Mouse (Mus musculus): ENCODE measurements at regions not wholly inside any gene's neighbourhood (a gene's known extent, or its start where the extent isn't known, plus 50 kb on each side); places are given as distances from the start of the nearest gene placed in this dataset.

GRCm38 (mm10) chr16:44656181-44656580, 67.9 kb upstream of the Nepro start:
- TF ChIP-seq CTCF (IDR thresholded peaks at IDR 0.05): no peak
- ChIA-PET CTCF (interaction anchor here (1.0 to 1.5 kb wide), 2 partner anchors 12 kb away, joined by 4 read pairs; no protein-coding TSS in a partner anchor), POLR2A (interaction anchor here (0.5 kb wide), 1 partner anchor 40 kb away, joined by 4 read pairs; no protein-coding TSS in a partner anchor)
- in situ Hi-C loops (cut with MboI; ENCODE audit: low pct_unique_long_range_greater_than_20kb): no loop called here
- no peaks in the 10 kb centered on the region for H3K27me3 ChIP-seq
- no peak for ATAC-seq
- DNase-seq (ENCODE audit: low read depth, low spot score): no peak

GRCm38 (mm10) chr16:44655306-44655705, 68.8 kb upstream of the Nepro start:
- DNase-seq (ENCODE audit: low read depth, low spot score) (peak; percentile 13), ATAC-seq (no peak)
- in situ Hi-C loops (cut with MboI; ENCODE audit: low pct_unique_long_range_greater_than_20kb): no loop called here
- TF ChIP-seq CTCF (IDR thresholded peaks at IDR 0.05): no peak
- POLR2A ChIA-PET: no interaction called here
- CTCF ChIA-PET: interaction anchor here (1.0 kb wide), 1 partner anchor 11 kb away, joined by 4 read pairs; no protein-coding TSS in a partner anchor
- H3K27me3 ChIP-seq: no peaks in the 10 kb centered on the region

GRCm38 (mm10) chr16:44648547-44649223, 75.4 kb upstream of the Nepro start:
- DNase-seq (ENCODE audit: low read depth, low spot score) (no peak), ATAC-seq (no peak)
- in situ Hi-C loops (cut with MboI; ENCODE audit: low pct_unique_long_range_greater_than_20kb): loop anchor here (5.0 kb wide), 1 partner anchor 166 kb away; no protein-coding TSS in a partner anchor
- CTCF ChIA-PET: interaction anchor here (0.8 kb wide), 1 partner anchor 153 kb away, joined by 3 read pairs; no protein-coding TSS in a partner anchor
- H3K27me3 ChIP-seq: peaks cover 5% of the 10 kb centered on the region
- POLR2A ChIA-PET: no interaction called here
- TF ChIP-seq CTCF (IDR thresholded peaks at IDR 0.05): no peak

GRCm38 (mm10) chr16:44643992-44644391, 80.1 kb upstream of the Nepro start:
- ChIA-PET CTCF (interaction anchor here (0.8 to 4.0 kb wide), 18 partner anchors 9 to 192 kb away, joined by 3 to 23 read pairs (median 4); no protein-coding TSS in a partner anchor), POLR2A (no interaction called here)
- no peak for DNase-seq (ENCODE audit: low read depth, low spot score)
- in situ Hi-C loops (cut with MboI; ENCODE audit: low pct_unique_long_range_greater_than_20kb): no loop called here
- peak; percentile 62 for TF ChIP-seq CTCF (IDR thresholded peaks at IDR 0.05)
- peak; percentile 39 for ATAC-seq
- H3K27me3 ChIP-seq: peaks cover 5% of the 10 kb centered on the region

GRCm38 (mm10) chr16:44637100-44637499, 78.4 kb upstream of the Boc start:
- DNase-seq (ENCODE audit: low read depth, low spot score): no peak
- ATAC-seq: no peak
- POLR2A ChIA-PET: no interaction called here
- in situ Hi-C loops (cut with MboI; ENCODE audit: low pct_unique_long_range_greater_than_20kb): no loop called here
- CTCF ChIA-PET: interaction anchor here (0.9 kb wide), 1 partner anchor 112 kb away, joined by 3 read pairs; no protein-coding TSS in a partner anchor
- no peaks in the 10 kb centered on the region for H3K27me3 ChIP-seq
- no peak for TF ChIP-seq CTCF (IDR thresholded peaks at IDR 0.05)

GRCm38 (mm10) chr16:44634486-44634885, 75.8 kb upstream of the Boc start:
- in situ Hi-C loops (cut with MboI; ENCODE audit: low pct_unique_long_range_greater_than_20kb): no loop called here
- no peaks in the 10 kb centered on the region for H3K27me3 ChIP-seq
- ChIA-PET POLR2A (no interaction called here), CTCF (interaction anchor here (1.3 to 2.3 kb wide), 2 partner anchors 9 to 154 kb away, joined by 6 to 13 read pairs; no protein-coding TSS in a partner anchor)
- no peak for DNase-seq (ENCODE audit: low read depth, low spot score)
- no peak for ATAC-seq
- TF ChIP-seq CTCF (IDR thresholded peaks at IDR 0.05): no peak

- POLR2A ChIA-PET: no interaction called here
These were observed 74.5 kb upstream of the Boc start for GRCm38 (mm10) chr16:44633059-44633667.

GRCm38 (mm10) chr16:44632330-44633058, 73.8 kb upstream of the Boc start:
- CTCF ChIA-PET: no interaction called here
- H3K27me3 ChIP-seq: no peaks in the 10 kb centered on the region
- ATAC-seq: no peak
- no peak for DNase-seq (ENCODE audit: low read depth, low spot score)
- in situ Hi-C loops (cut with MboI; ENCODE audit: low pct_unique_long_range_greater_than_20kb): no loop called here
- POLR2A ChIA-PET: no interaction called here
- no peak for TF ChIP-seq CTCF (IDR thresholded peaks at IDR 0.05)

More at GRCm38 (mm10) chr16:44633059-44633667, 74.5 kb upstream of the Boc start:
- no peak for ATAC-seq
- H3K27me3 ChIP-seq: no peaks in the 10 kb centered on the region
- CTCF ChIA-PET: no interaction called here
- in situ Hi-C loops (cut with MboI; ENCODE audit: low pct_unique_long_range_greater_than_20kb): no loop called here
- DNase-seq (ENCODE audit: low read depth, low spot score): no peak
- TF ChIP-seq CTCF (IDR thresholded peaks at IDR 0.05): no peak

GRCm38 (mm10) chr16:44631357-44632053, 72.8 kb upstream of the Boc start:
- H3K27me3 ChIP-seq: no peaks in the 10 kb centered on the region
- peak; percentile 17 for ATAC-seq
- no peak for DNase-seq (ENCODE audit: low read depth, low spot score)
- ChIA-PET CTCF (interaction anchor here (0.9 to 1.5 kb wide), 2 partner anchors 12 to 14 kb away, joined by 3 read pairs; no protein-coding TSS in a partner anchor), POLR2A (no interaction called here)
- TF ChIP-seq CTCF (IDR thresholded peaks at IDR 0.05): no peak
- in situ Hi-C loops (cut with MboI; ENCODE audit: low pct_unique_long_range_greater_than_20kb): no loop called here

- ATAC-seq (no peak), DNase-seq (ENCODE audit: low read depth, low spot score) (no peak)
- no peaks in the 10 kb centered on the region for H3K27me3 ChIP-seq
- TF ChIP-seq CTCF (IDR thresholded peaks at IDR 0.05): no peak
- in situ Hi-C loops (cut with MboI; ENCODE audit: low pct_unique_long_range_greater_than_20kb): no loop called here
- ChIA-PET CTCF (interaction anchor here (0.9 to 1.5 kb wide), 3 partner anchors 9 to 13 kb away, joined by 3 read pairs; no protein-coding TSS in a partner anchor), POLR2A (no interaction called here)
These were observed 72.2 kb upstream of the Boc start for GRCm38 (mm10) chr16:44630861-44631260.
